Mouse (Mus musculus) stomach, embryonic 16.5 days (tissue): ENCODE measurements around the gene Mas1. TPM values are rescaled to one million over a fixed set of nuclear protein-coding genes. Genes with fewer than 3 reads are reported as not detected.
A peak's percentile ranks its signal among the peaks of the same experiment; 100 is the strongest.

Experiments used
- ATAC-seq: fragments of 200-750 bp; cut with Nextera tagmentation; 2 replicates; pipeline ENCODE4 v1.8.0; 2017; ENCODE audit warnings: moderate number of reproducible peaks, moderate TSS enrichment; ENCODE audit not compliant: insufficient read depth, low FRiP score
- H3K27ac ChIP-seq: fragments of 300-500 bp; sonication (generic); 2 replicates; pipeline ENCODE4 v1.5.1; 2014; ENCODE audit warnings: low read length
- H3K27me3 ChIP-seq: fragments of 300-500 bp; sonication (generic); 2 replicates; pipeline ENCODE4 v1.6.1; 2014; ENCODE audit warnings: low read length, control low read depth, mixed read lengths; ENCODE audit not compliant: control insufficient read depth, insufficient read depth
- H3K36me3 ChIP-seq: fragments of 300-500 bp; sonication (generic); 2 replicates; pipeline ENCODE4 v1.6.1; 2014; ENCODE audit warnings: low read length; ENCODE audit not compliant: control insufficient read depth, insufficient read depth
- H3K4me1 ChIP-seq: fragments of 300-500 bp; sonication (generic); 2 replicates; pipeline ENCODE4 v1.6.1; 2014; ENCODE audit warnings: low read length, control low read depth, mixed read lengths; ENCODE audit not compliant: control insufficient read depth, insufficient read depth
- H3K4me2 ChIP-seq: fragments of 300-500 bp; sonication (generic); 2 replicates; pipeline ENCODE4 v1.6.1; 2014; ENCODE audit warnings: low read depth, low read length, mixed read lengths
- H3K4me3 ChIP-seq: fragments of 300-500 bp; sonication (generic); replicated peaks from 2 replicates; pipeline ENCODE4 v1.5.1; 2014; ENCODE audit warnings: mild to moderate bottlenecking, low read length
- H3K9ac ChIP-seq: fragments of 300-500 bp; sonication (generic); 2 replicates; pipeline ENCODE4 v1.6.1; 2014; ENCODE audit warnings: low read length
- H3K9me3 ChIP-seq: fragments of 300-500 bp; sonication (generic); replicated peaks from 2 replicates; pipeline ENCODE4 v1.6.1; 2016; ENCODE audit warnings: low read length, control low read depth; ENCODE audit not compliant: control insufficient read depth
- WGBS: fragments of 180-500 bp; shearing (Covaris S2); extraction: QIAGEN DNeasy Blood & Tissue Kit; methylation state at CpG from one replicate; pipeline ENCODE4 v1.1.7; 2014; 5-methylcytosine and 5-hydroxymethylcytosine counted together
- polyA plus RNA-seq: library from polyadenylated mRNA; unstranded; fragments of >200 nt; fragmentation: Nextera tagmentation; extraction: Ambion mirVana; gene quantifications from 2 replicates; pipeline ENCODE4 v1.2.1, GENCODE M21; 2015

Mas1 gene
- polyA plus RNA-seq, 1 experiment from 2014 or later = 0.84 TPM

- H3K9me3 ChIP-seq = no peaks in the 10 kb centered on the region
- H3K4me1 ChIP-seq = peaks cover 23% of the 10 kb centered on the region
- no peak overlapping the region for H3K4me2 ChIP-seq
- no peak overlapping the region for H3K4me3 ChIP-seq
- H3K9ac ChIP-seq = no peak overlapping the region
- ATAC-seq = no peak
- 87% methylated on average over 3 of the region's 3 CpGs for WGBS
- no peak overlapping the region; the same call in 1 of the 2 replicates for H3K27ac ChIP-seq
- H3K36me3 ChIP-seq = no peaks in the 10 kb centered on the region
- H3K27me3 ChIP-seq = no peaks in the 10 kb centered on the region
Observed at GRCm38 (mm10) chr17:12798571-12798970, 69.4 kb downstream of the Mas1 start.

- no peak overlapping the region for H3K9ac ChIP-seq
- no peak for ATAC-seq
- H3K4me2 ChIP-seq = no peak overlapping the region
- H3K27me3 ChIP-seq = no peaks in the 10 kb centered on the region
- whole genome bisulfite sequencing = 72% methylated on average over 3 of the region's 3 CpGs
- no peaks in the 10 kb centered on the region for H3K36me3 ChIP-seq
- H3K27ac ChIP-seq = no peak overlapping the region
- H3K4me3 ChIP-seq = no peak overlapping the region
- peaks cover 31% of the 10 kb centered on the region for H3K4me1 ChIP-seq
- no peaks in the 10 kb centered on the region for H3K9me3 ChIP-seq
Observed at GRCm38 (mm10) chr17:12797427-12798029, 70.4 kb downstream of the Mas1 start.

GRCm38 (mm10) chr17:12796633-12797032, 71.3 kb downstream of the Mas1 start:
- Histone ChIP-seq H3K4me1 (peaks cover 39% of the 10 kb centered on the region), H3K4me2 (no peak overlapping the region), H3K4me3 (no peak overlapping the region), H3K27ac (no peak overlapping the region), H3K27me3 (no peaks in the 10 kb centered on the region), H3K9me3 (no peaks in the 10 kb centered on the region), H3K9ac (no peak overlapping the region), H3K36me3 (no peaks in the 10 kb centered on the region)
- no peak for ATAC-seq
- 60% methylated on average over 3 of the region's 3 CpGs for whole genome bisulfite sequencing

- Histone ChIP-seq H3K9me3 (no peaks in the 10 kb centered on the region), H3K4me3 (no peak overlapping the region), H3K27ac (peak overlapping the region; percentile 86), H3K4me2 (no peak overlapping the region), H3K27me3 (no peaks in the 10 kb centered on the region), H3K36me3 (0 out of 2 replicates have a peak, but pooled peaks cover under 1% of the 10 kb centered on the region), H3K4me1 (peaks cover 59% of the 10 kb centered on the region), H3K9ac (peak overlapping the region; percentile 44; the same call in 1 of the 2 replicates)
- peak; percentile 6; the same call in 1 of the 2 replicates for ATAC-seq
- WGBS = 26% methylated on average over 8 of the region's 8 CpGs
Observed at GRCm38 (mm10) chr17:12793660-12794406, 74.1 kb downstream of the Mas1 start.

DNA sequence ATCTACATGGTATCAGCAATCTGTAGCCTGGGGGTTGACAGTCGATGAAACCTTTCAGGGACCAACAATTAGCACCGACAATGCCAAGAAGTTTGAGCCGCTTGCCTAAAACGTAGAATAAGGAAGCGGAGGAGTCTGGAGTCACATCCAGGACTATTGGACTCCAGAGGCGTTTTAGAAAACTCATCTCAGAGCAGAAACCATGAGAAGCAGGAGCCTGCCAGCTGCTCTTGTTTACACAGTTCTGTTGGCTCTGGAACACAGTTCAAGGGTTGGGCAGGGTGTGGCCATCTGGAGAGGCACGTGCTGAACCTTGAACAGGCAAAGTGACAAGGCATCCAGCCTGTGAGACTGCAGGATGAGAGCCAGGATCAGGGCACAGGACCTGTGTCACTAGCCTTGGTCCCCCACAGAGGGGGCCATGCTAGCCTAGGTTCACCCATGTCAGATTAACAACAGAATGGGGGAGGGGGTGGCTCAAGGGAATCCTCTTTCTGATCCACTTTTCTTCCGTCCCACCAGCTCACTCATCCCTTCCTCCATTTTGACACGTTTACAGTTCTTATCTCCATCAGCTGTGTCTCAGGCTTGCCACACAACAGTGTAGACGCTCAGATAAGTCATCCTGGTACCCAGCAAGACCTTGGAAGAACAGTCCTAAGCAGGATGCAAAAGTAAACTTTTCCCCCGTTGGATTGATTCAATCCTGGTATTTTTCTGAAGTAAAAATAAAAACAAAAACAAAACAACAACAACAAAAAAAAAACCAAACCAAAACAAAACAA, 75.3 kb downstream of the Mas1 start:
- Histone ChIP-seq H3K27ac (peak overlapping the region; percentile 92), H3K27me3 (no peaks in the 10 kb centered on the region), H3K9me3 (peaks cover 10% of the 10 kb centered on the region), H3K4me1 (peaks cover 59% of the 10 kb centered on the region), H3K4me2 (no peak overlapping the region), H3K36me3 (0 out of 2 replicates have a peak, but pooled peaks cover 6% of the 10 kb centered on the region), H3K9ac (0 out of 2 replicates have a peak overlapping the region, but pooled peaks have one; percentile 25), H3K4me3 (no peak overlapping the region)
- ATAC-seq = peak; percentile 66; the same call in 1 of the 2 replicates
- WGBS = 36% methylated on average over 11 of the region's 11 CpGs

DNA sequence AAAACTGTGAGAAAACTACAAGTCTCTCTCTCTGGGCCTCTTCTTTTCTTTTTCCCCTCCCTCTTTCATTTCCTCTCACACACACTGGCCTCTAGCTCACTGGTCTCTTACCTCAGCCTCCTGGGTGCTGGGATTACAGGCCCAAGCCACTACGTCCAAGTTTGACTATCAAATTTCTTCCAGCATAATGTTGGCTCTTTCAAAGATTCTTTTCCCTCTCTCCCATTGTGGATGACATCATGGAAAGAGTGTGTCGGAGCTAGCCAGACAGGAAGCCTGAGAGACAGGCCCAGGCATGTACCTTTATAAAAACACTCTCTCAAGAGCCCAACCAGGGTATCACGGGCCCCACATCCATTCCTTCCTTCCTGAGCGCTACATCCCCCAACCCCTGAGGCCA, 76.5 kb downstream of the Mas1 start:
- 29% methylated on average over 4 of the region's 4 CpGs for WGBS
- Histone ChIP-seq H3K4me2 (no peak overlapping the region), H3K27ac (peak overlapping the region; percentile 94), H3K36me3 (0 out of 2 replicates have a peak, but pooled peaks cover 6% of the 10 kb centered on the region), H3K4me1 (peaks cover 59% of the 10 kb centered on the region), H3K9me3 (peaks cover 10% of the 10 kb centered on the region), H3K9ac (peak overlapping the region; percentile 34; the same call in 1 of the 2 replicates), H3K4me3 (no peak overlapping the region), H3K27me3 (no peaks in the 10 kb centered on the region)
- peak; percentile 14; the same call in 1 of the 2 replicates for ATAC-seq

DNA sequence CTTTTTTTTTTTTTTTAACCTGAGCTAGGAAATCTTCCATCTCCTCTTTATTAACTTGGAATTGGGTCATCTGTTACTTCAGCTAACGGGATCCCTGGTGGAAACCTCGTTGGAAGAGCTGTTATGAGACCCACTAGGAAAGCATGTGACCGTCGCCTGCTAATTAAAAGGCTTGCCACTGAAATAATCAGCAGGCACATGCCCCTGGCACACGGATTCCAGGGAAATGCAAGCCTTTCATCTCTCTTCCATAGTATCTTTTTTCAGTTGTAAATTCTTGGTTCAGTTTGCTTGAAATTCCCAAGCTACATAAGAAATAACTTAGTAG, 76.9 kb downstream of the Mas1 start:
- peaks cover 10% of the 10 kb centered on the region for H3K9me3 ChIP-seq
- 0 out of 2 replicates have a peak overlapping the region, but pooled peaks have one; percentile 18 for H3K9ac ChIP-seq
- peak overlapping the region; percentile 94 for H3K27ac ChIP-seq
- H3K36me3 ChIP-seq = peaks cover 8% of the 10 kb centered on the region; the same call in 1 of the 2 replicates
- ATAC-seq = no peak
- no peaks in the 10 kb centered on the region for H3K27me3 ChIP-seq
- H3K4me2 ChIP-seq = no peak overlapping the region
- peaks cover 59% of the 10 kb centered on the region for H3K4me1 ChIP-seq
- WGBS = 40% methylated on average over 5 of the region's 5 CpGs
- H3K4me3 ChIP-seq = no peak overlapping the region
